Mouse (Mus musculus) limb, embryonic 14.5 days (tissue): ENCODE data around the gene Tacc2. TPM values are rescaled to one million over a fixed set of nuclear protein-coding genes. Genes with fewer than 3 reads are reported as not detected.

ENCODE experiments used
- ATAC-seq: fragments of 200-750 bp; cut with Nextera tagmentation; 2 replicates; pipeline ENCODE4 v1.8.0; 2017; ENCODE audit warnings: low read depth, moderate number of reproducible peaks, moderate TSS enrichment; ENCODE audit not compliant: low FRiP score
- DNase-seq: peaks from one replicate; pipeline ENCODE4 v3.0.0-alpha.2; 2015; ENCODE audit warnings: low spot score
- H3K27ac ChIP-seq: fragments of 300-500 bp; sonication (generic); replicated peaks from 2 replicates; pipeline ENCODE4 v1.5.1; 2014; ENCODE audit warnings: low read depth, mild to moderate bottlenecking, low read length, moderate library complexity, mixed read lengths
- H3K27me3 ChIP-seq: fragments of 300-500 bp; sonication (generic); 2 replicates; pipeline ENCODE4 v1.6.1; 2014; ENCODE audit warnings: low read length, mixed read lengths; ENCODE audit not compliant: control insufficient read depth, insufficient read depth
- H3K36me3 ChIP-seq: fragments of 300-500 bp; sonication (generic); 2 replicates; pipeline ENCODE4 v1.6.1; 2014; ENCODE audit warnings: mild to moderate bottlenecking, low read length, moderate library complexity, mixed read lengths; ENCODE audit not compliant: control insufficient read depth, insufficient read depth
- H3K4me1 ChIP-seq: fragments of 300-500 bp; sonication (generic); 2 replicates; pipeline ENCODE4 v1.6.1; 2014; ENCODE audit warnings: antibody characterized with exemption, low read length, mixed read lengths; ENCODE audit not compliant: control insufficient read depth, insufficient read depth
- H3K4me2 ChIP-seq: fragments of 300-500 bp; sonication (generic); replicated peaks from 2 replicates; pipeline ENCODE4 v1.6.1; 2014; ENCODE audit warnings: low read depth, mild to moderate bottlenecking, low read length, moderate library complexity; ENCODE audit not compliant: severe bottlenecking
- H3K4me3 ChIP-seq: fragments of 300-500 bp; sonication (generic); replicated peaks from 2 replicates; pipeline ENCODE4 v1.5.1; 2014; ENCODE audit warnings: low read length
- H3K9ac ChIP-seq: fragments of 300-500 bp; sonication (generic); 2 replicates; pipeline ENCODE4 v1.6.1; 2014; ENCODE audit warnings: mild to moderate bottlenecking, low read depth, low read length, moderate library complexity; ENCODE audit not compliant: severe bottlenecking
- H3K9me3 ChIP-seq: fragments of 300-500 bp; sonication (generic); 2 replicates; pipeline ENCODE4 v1.6.1; 2016; ENCODE audit warnings: low read length; ENCODE audit not compliant: control insufficient read depth
- POLR2A ChIP-seq: fragments of 200-500 bp; IDR thresholded peaks from 2 replicates; pipeline ENCODE4 v1.8.0; 2012; ENCODE audit warnings: inconsistent platforms, mild to moderate bottlenecking, moderate library complexity, borderline replicate concordance; ENCODE audit not compliant: insufficient read depth, insufficient read length; ENCODE audit errors: extremely low read depth
- WGBS: fragments of 180-500 bp; shearing (Covaris S2); extraction: QIAGEN DNeasy Blood & Tissue Kit; methylation state at CpG from one replicate; pipeline ENCODE4 v1.1.7; 2014; 5-methylcytosine and 5-hydroxymethylcytosine counted together
- polyA plus RNA-seq, 2 experiments: library from polyadenylated mRNA; depleted of rRNA in 1 of 2; stranded (reverse) in 1 of 2; unstranded in 1 of 2; fragments of >200 nt; fragmentation: Nextera tagmentation in 1 of 2; extraction: Ambion mirVana in 1 of 2; gene quantifications; 2 replicates each; pipeline versions ENCODE4 v1.2.1 to v1.2.3; 2012 to 2014

Gene Tacc2
- polyA plus RNA-seq, 2 experiments: 38.2 to 49.1 TPM

DNA sequence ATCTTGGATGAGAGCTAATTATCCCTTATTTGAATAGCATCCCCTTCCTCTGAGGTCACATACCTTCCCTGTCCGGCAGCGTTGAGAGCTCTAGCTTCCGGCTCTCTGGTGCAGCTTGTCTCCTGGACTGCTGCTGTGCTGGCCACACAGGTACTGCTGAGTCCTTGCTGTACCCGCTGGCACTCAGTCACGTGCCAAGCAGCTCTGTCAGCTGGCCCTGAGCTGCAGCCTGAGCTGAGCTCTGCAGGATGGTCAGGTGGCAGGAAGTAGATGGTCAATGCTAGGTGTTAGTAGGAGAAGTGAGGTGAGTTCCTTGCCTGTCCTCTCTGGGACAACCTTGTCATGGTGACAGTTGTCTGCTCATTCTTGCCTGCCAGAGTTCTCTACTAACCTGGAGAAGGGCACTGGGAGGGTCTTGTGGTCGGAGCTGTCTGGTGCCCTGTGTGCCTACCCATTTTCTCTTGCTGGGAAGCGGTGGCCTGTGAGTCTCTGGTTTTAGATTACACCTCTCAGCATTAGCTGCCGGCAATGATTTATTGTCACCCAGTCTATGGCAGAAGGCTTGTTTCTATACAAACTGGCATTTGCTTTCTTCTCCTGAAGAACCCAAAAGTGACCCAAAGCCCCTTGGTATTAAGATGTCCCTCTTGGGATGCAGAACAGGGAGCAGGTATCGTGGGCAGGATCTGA lies 143.6 kb downstream of the Tacc2 start:
- no peak for TF ChIP-seq POLR2A
- peaks cover 45% of the 10 kb centered on the region for H3K36me3 ChIP-seq
- WGBS: 73% methylated on average over 9 of the region's 9 CpGs

DNA sequence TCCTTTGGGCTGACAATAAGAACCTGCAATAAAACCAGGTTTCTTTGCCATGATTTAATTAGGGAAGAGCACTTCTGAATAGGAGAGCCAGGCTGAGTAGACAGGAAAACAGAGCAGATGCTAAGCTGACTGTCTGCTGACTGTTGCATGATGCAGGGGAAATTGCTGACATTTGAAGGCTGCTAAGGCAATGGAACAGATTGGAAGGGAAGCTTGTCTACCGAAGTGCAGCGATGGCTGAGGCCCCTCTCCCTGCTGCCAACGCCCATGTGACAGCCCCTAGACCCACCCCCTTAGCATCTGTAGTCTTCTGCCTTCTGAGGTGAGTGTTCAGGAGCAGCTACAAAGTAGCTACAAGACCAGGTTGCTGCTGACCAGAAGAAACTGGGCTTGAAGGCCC lies 148.9 kb downstream of the Tacc2 start:
- no peaks in the 10 kb centered on the region for H3K27me3 ChIP-seq
- H3K9ac ChIP-seq: no peak overlapping the region
- H3K4me1 ChIP-seq: no peaks in the 10 kb centered on the region
- H3K4me2 ChIP-seq: no peak overlapping the region
- no peak overlapping the region for H3K4me3 ChIP-seq
- WGBS: 84% methylated on average over 3 of the region's 3 CpGs
- H3K27ac ChIP-seq: no peak overlapping the region
- peaks cover 33% of the 10 kb centered on the region for H3K36me3 ChIP-seq
- DNase-seq (no peak), ATAC-seq (no peak)
- no peak for TF ChIP-seq POLR2A
- no peaks in the 10 kb centered on the region for H3K9me3 ChIP-seq

More for the DNA sequence above, 143.6 kb downstream of the Tacc2 start:
- Histone ChIP-seq H3K27ac (no peak overlapping the region), H3K4me1 (no peaks in the 10 kb centered on the region), H3K9ac (no peak overlapping the region), H3K27me3 (no peaks in the 10 kb centered on the region), H3K4me2 (no peak overlapping the region), H3K4me3 (no peak overlapping the region), H3K9me3 (no peaks in the 10 kb centered on the region)
- ATAC-seq: no peak
- no peak for DNase-seq

- Histone ChIP-seq H3K4me1 (no peaks in the 10 kb centered on the region), H3K9ac (no peak overlapping the region), H3K4me3 (no peak overlapping the region), H3K27me3 (no peaks in the 10 kb centered on the region), H3K9me3 (no peaks in the 10 kb centered on the region), H3K4me2 (no peak overlapping the region), H3K27ac (no peak overlapping the region), H3K36me3 (peaks cover 31% of the 10 kb centered on the region)
- no peak for TF ChIP-seq POLR2A
- 50% methylated on average over 8 of the region's 8 CpGs for WGBS
- ATAC-seq (no peak), DNase-seq (no peak)
These were observed 149.6 kb downstream of the Tacc2 start for GRCm38 (mm10) chr7:130726724-130727422.

DNA sequence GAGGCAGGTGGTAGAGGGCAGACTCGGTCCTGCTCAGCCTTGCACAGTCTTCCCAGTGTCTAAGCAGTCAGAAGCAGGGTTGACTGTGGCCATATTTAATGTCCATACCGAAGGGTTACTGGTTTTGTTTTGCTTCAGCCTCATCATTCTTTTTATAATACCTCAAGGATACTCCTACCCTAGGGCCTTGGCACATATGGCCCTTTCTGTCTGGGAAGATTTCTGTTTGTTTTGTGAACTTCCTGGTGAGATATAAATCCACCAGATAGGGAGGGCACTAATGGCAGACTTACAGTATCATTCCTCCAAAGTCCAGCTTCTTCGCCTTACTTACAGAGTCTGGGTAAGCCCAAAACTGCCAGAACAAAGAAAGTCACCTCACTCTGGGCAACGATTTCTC lies 150.3 kb downstream of the Tacc2 start:
- Histone ChIP-seq H3K27ac (no peak overlapping the region), H3K36me3 (peaks cover 31% of the 10 kb centered on the region)

DNA sequence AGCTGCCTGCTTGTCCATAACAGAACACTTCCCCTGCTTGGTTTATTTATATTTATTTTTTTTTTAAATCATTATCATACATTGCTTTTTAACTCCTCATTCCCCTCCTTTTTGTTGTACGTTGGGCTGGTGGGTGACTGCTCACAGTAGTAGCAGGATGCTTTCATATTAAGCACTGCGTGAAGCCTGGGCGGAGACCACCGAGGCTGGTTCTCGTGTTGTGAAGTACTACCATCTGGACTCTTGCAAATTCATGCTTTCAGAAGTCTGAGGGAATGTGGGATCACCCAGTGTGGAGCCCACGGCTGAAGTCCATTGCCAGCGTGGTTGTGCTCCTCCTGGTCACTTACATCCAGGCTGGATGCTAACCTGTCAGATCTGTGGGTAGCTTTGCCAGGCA lies 154.6 kb downstream of the Tacc2 start:
- Histone ChIP-seq H3K4me2 (no peak overlapping the region), H3K9me3 (no peaks in the 10 kb centered on the region), H3K9ac (no peak overlapping the region), H3K27me3 (no peaks in the 10 kb centered on the region), H3K27ac (no peak overlapping the region), H3K36me3 (peaks cover 51% of the 10 kb centered on the region), H3K4me3 (no peak overlapping the region), H3K4me1 (no peaks in the 10 kb centered on the region)
- no peak for DNase-seq
- 58% methylated on average over 7 of the region's 7 CpGs for WGBS
- ATAC-seq: no peak
- TF ChIP-seq POLR2A: no peak

More for the DNA sequence above, 150.3 kb downstream of the Tacc2 start:
- no peak overlapping the region for H3K9ac ChIP-seq
- no peak overlapping the region for H3K4me2 ChIP-seq
- no peaks in the 10 kb centered on the region for H3K4me1 ChIP-seq
- no peak overlapping the region for H3K4me3 ChIP-seq
- DNase-seq (no peak), ATAC-seq (no peak)
- no peaks in the 10 kb centered on the region for H3K27me3 ChIP-seq
- WGBS: 86% methylated on average over 4 of the region's 4 CpGs
- TF ChIP-seq POLR2A: no peak
- no peaks in the 10 kb centered on the region for H3K9me3 ChIP-seq
